Comparison of ENCODE assay signal across 15 mouse cellular contexts in genomic region chr6:85206182-85206938, GRCm38 (mm10). TPM values are rescaled to one million over a fixed set of nuclear protein-coding genes. Genes with fewer than 3 reads are reported as not detected.
DNase-seq lines count a peak whose midpoint lies in the region; ATAC-seq lines count a peak whose summit lies in the region.
"Had no signal": no experiment of that assay in that cellular context is flagged by ENCODE, and none has a peak within 500 bp of the region (broad histone marks: within the 10 kb centered on the region; RNA-seq: fewer than 3 reads in every experiment).

No protein-coding gene starts in this region.

- 27% methylated on average over 16 of the region's 16 CpGs for WGBS in embryonic facial prominence, embryonic 12.5 days
- WGBS in embryonic facial prominence, embryonic 10.5 days, result 23% methylated on average over 16 of the region's 16 CpGs
- 30% methylated on average over 16 of the region's 16 CpGs for WGBS in lung, embryonic 15.5 days
- 43% methylated on average over 16 of the region's 16 CpGs for WGBS in intestine, embryonic 15.5 days

- no peak for DNase-seq in embryonic facial prominence, embryonic 10.5 days (ENCODE audit: low spot score)
- DNase-seq in lung, postnatal 14 days, result no peak
- DNase-seq in right cerebral cortex, postnatal 25 days, result peak; percentile 58
- no peak for DNase-seq in kidney, postnatal 14 days
- DNase-seq: adrenal gland, postnatal 10 days; cerebellum, postnatal 36 days; kidney, adult 11 months had no signal

- no peak overlapping the region for H3K4me3 ChIP-seq in embryonic facial prominence, embryonic 12.5 days
- no peak overlapping the region for H3K4me3 ChIP-seq in embryonic facial prominence, embryonic 10.5 days
- H3K4me3 ChIP-seq in lung, embryonic 15.5 days, result no peak overlapping the region
- no peak overlapping the region for H3K4me3 ChIP-seq in intestine, embryonic 15.5 days (replicated peaks)
- H3K4me3 ChIP-seq: midbrain, embryonic 10.5 days had no signal

- H3K9me3 ChIP-seq in embryonic facial prominence, embryonic 12.5 days, result no peaks in the 10 kb centered on the region
- H3K9me3 ChIP-seq in embryonic facial prominence, embryonic 10.5 days, result no peaks in the 10 kb centered on the region
- H3K9me3 ChIP-seq in lung, embryonic 15.5 days, result no peaks in the 10 kb centered on the region
- no peaks in the 10 kb centered on the region for H3K9me3 ChIP-seq in intestine, embryonic 15.5 days
- H3K9me3 ChIP-seq: midbrain, embryonic 10.5 days had no signal

- H3K36me3 ChIP-seq in embryonic facial prominence, embryonic 12.5 days, result no peaks in the 10 kb centered on the region
- no peaks in the 10 kb centered on the region for H3K36me3 ChIP-seq in embryonic facial prominence, embryonic 10.5 days (replicated peaks)
- no peaks in the 10 kb centered on the region for H3K36me3 ChIP-seq in lung, embryonic 15.5 days
- H3K36me3 ChIP-seq in intestine, embryonic 15.5 days, result no peaks in the 10 kb centered on the region
- H3K36me3 ChIP-seq: midbrain, embryonic 10.5 days had no signal

- H3K9ac ChIP-seq in embryonic facial prominence, embryonic 12.5 days, result no peak overlapping the region
- H3K9ac ChIP-seq in lung, embryonic 15.5 days, result no peak overlapping the region
- no peak overlapping the region for H3K9ac ChIP-seq in intestine, embryonic 15.5 days
- H3K9ac ChIP-seq: liver, embryonic 14.5 days had no signal

- peaks cover 8% of the 10 kb centered on the region for H3K4me1 ChIP-seq in embryonic facial prominence, embryonic 12.5 days
- H3K4me1 ChIP-seq in embryonic facial prominence, embryonic 10.5 days, result peaks cover 24% of the 10 kb centered on the region
- peaks cover 5% of the 10 kb centered on the region; the same call in 1 of the 2 replicates for H3K4me1 ChIP-seq in lung, embryonic 15.5 days
- H3K4me1 ChIP-seq in intestine, embryonic 15.5 days (replicated peaks), result peaks cover 9% of the 10 kb centered on the region; the same call in 1 of the 2 replicates

- H3K27me3 ChIP-seq in embryonic facial prominence, embryonic 12.5 days, result peaks cover 20% of the 10 kb centered on the region
- H3K27me3 ChIP-seq in embryonic facial prominence, embryonic 10.5 days (replicated peaks; ENCODE audit: low read depth, poor library complexity, severe bottlenecking), result peaks cover 70% of the 10 kb centered on the region
- peaks cover 12% of the 10 kb centered on the region; the same call in 1 of the 2 replicates for H3K27me3 ChIP-seq in lung, embryonic 15.5 days
- peaks cover 5% of the 10 kb centered on the region; the same call in 1 of the 2 replicates for H3K27me3 ChIP-seq in intestine, embryonic 15.5 days (replicated peaks)

- no peak for ATAC-seq in embryonic facial prominence, embryonic 12.5 days (ENCODE audit: insufficient number of reproducible peaks, insufficient read depth, low FRiP score, low TSS enrichment)
- no peak for ATAC-seq in lung, embryonic 15.5 days (ENCODE audit: borderline replicate concordance, extremely low read depth, low FRiP score, low TSS enrichment)
- peak; percentile 82 for ATAC-seq in intestine, embryonic 15.5 days
- no peak for ATAC-seq in megakaryocyte, adult 5-6 weeks (ENCODE audit: poor library complexity, severe bottlenecking)

- 0 out of 2 replicates have a peak overlapping the region, but pooled peaks have one; percentile 13 for H3K4me2 ChIP-seq in embryonic facial prominence, embryonic 12.5 days (replicated peaks)
- 0 out of 2 replicates have a peak overlapping the region, but pooled peaks have one; percentile 6 for H3K4me2 ChIP-seq in lung, embryonic 15.5 days
- peak overlapping the region; percentile 35 for H3K4me2 ChIP-seq in intestine, embryonic 15.5 days (replicated peaks)

- H3K27ac ChIP-seq in embryonic facial prominence, embryonic 12.5 days, result no peak overlapping the region
- no peak overlapping the region for H3K27ac ChIP-seq in embryonic facial prominence, embryonic 10.5 days (replicated peaks)
- H3K27ac ChIP-seq in lung, embryonic 15.5 days, result no peak overlapping the region
- H3K27ac ChIP-seq in intestine, embryonic 15.5 days, result no peak overlapping the region
- H3K27ac ChIP-seq: liver, embryonic 14.5 days; midbrain, embryonic 10.5 days had no signal

RNA-seq across cellular contexts. Expression of gene Emx1, which starts 19.1 kb away (rescaled TPM):
- polyA plus RNA-seq in embryonic facial prominence, embryonic 12.5 days (2016; fragmentation: Nextera tagmentation; extraction: Ambion mirVana), result 0.68 and 1.8 TPM in 2 replicates
- polyA plus RNA-seq in embryonic facial prominence, embryonic 10.5 days (2016; fragmentation: Nextera tagmentation; extraction: Ambion mirVana), result 2.6 and 2.9 TPM in 2 replicates
- not detected in 2 replicates for polyA plus RNA-seq in lung, embryonic 15.5 days (2015; fragmentation: Nextera tagmentation; extraction: Ambion mirVana)
- polyA plus RNA-seq in intestine, embryonic 15.5 days (2015; fragmentation: Nextera tagmentation; extraction: Ambion mirVana), result not detected in 2 replicates
- not detected in 2 replicates for total RNA-seq in megakaryocyte, adult 5-6 weeks (2015)
- not detected in 2 replicates for total RNA-seq in megakaryocyte, adult 5-6 weeks (2017)
- total RNA-seq: adrenal gland, postnatal 10 days; gastrocnemius, adult 8-10 months; hematopoietic stem cell, adult 5-6 weeks had no signal
